Mouse (Mus musculus) central nervous system, embryonic 18 days (tissue): ENCODE data around the gene Polr2f. TPM values are rescaled to one million over a fixed set of nuclear protein-coding genes. Genes with fewer than 3 reads are reported as not detected.

Source experiments
- polyA plus RNA-seq: library from polyadenylated mRNA; depleted of rRNA; stranded (reverse); fragments of >200 nt; gene quantifications from 2 replicates; pipeline ENCODE4 v1.2.3, GENCODE M21; 2012; rRNA removed

The Polr2f gene
- 200 and 225 TPM in 2 replicates for polyA plus RNA-seq

GRCm38 (mm10) chr15:79140866-79141565, at the start of gene Polr2f, which contains the start of gene 1700088E04Rik:
Gene Polr2f (plus strand): TSS chr15:79141009.
Gene 1700088E04Rik (minus strand): TSS chr15:79141253.

DNA sequence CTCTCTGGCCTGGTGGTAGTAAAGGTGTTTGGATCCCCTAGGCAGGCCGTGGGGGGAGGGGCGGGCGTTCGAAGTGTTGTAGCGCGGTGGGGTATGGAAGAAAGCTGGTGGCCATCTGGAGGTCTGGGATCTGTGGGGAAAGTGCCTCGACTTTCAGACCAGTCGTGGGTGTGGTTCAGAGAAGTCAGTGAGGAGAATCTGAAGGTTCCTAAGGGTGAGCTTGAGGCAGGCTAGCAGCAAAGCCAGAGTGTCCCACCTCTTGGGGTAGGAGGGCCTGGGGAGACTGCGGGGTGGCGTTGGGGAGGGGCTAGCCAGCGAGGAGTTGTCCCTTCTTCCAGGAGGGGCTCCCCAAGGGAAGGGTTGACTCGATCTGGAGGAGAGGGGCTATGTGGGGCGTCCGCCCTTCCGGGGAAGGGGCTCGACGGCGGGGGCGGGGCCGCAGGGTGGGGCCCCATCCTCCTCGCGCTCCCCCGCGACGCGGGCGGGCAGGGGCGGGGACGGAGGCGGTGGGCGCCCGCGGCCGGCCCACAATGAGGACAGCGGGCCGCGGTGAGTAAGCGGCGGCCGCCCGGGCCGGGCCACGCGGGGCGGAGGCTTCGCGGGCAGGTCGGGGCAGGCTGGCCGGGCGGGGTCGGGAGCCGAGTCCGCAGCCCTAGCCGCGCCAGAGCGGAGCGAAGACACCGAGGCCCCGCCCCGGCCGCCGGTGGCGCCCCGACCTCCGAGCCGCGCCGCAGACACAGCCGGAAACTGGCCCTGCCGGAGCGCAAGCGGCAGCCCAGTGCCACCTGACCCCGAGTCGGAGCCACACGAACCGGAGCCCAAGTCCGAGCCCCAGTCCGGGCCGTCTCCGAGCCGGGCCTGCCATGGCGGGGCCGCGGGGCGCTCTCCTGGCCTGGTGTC, 32.1 kb upstream of the Polr2f start, which contains the start of gene Micall1:
Micall1 (plus strand) TSS at position 478 of the 900 bp plus-strand sequence.

GRCm38 (mm10) chr15:79165140-79165539, 24.3 kb downstream of the Polr2f start, which contains the start of gene Sox10:
Gene Sox10 (minus strand): TSS chr15:79165240.

Other genes with a start within 250 kb of the Polr2f start
- gene Gm49510, start 241.3 kb upstream of the Polr2f start, polyA plus RNA-seq: not detected in 2 replicates
- gene Sh3bp1, start 241.2 kb upstream of the Polr2f start, polyA plus RNA-seq: 6.9 and 7.5 TPM in 2 replicates
- gene Pdxp, start 227.1 kb upstream of the Polr2f start, polyA plus RNA-seq: 167 and 168 TPM in 2 replicates
- 56.7 and 143 TPM in 2 replicates for gene Lgals1, start 214.3 kb upstream of the Polr2f start, polyA plus RNA-seq
- gene Nol12, start 206.1 kb upstream of the Polr2f start, polyA plus RNA-seq: 49.7 and 50.2 TPM in 2 replicates
- 45.7 and 55.1 TPM in 2 replicates for gene Triobp, start 193.3 kb upstream of the Polr2f start, polyA plus RNA-seq
- 142 and 150 TPM in 2 replicates for gene H1f0, start 112.6 kb upstream of the Polr2f start, polyA plus RNA-seq
- gene Galr3, start 99.1 kb upstream of the Polr2f start, polyA plus RNA-seq: 0.23 and 0.38 TPM in 2 replicates
- 49.4 and 57.3 TPM in 2 replicates for gene Ankrd54, start 78.1 kb upstream of the Polr2f start, polyA plus RNA-seq
- gene Eif3l, start 65.8 kb upstream of the Polr2f start, polyA plus RNA-seq: 154 and 158 TPM in 2 replicates
- 27.8 and 34.1 TPM in 2 replicates for gene Micall1, start 32.1 kb upstream of the Polr2f start, polyA plus RNA-seq
- 15.0 and 16.4 TPM in 2 replicates for gene 1700088E04Rik, start 244 bp downstream of the Polr2f start, polyA plus RNA-seq
- 15.4 and 21.4 TPM in 2 replicates for gene Sox10, start 24.2 kb downstream of the Polr2f start, polyA plus RNA-seq
- 112 and 114 TPM in 2 replicates for gene Pick1, start 88.2 kb downstream of the Polr2f start, polyA plus RNA-seq
- gene Gm49486, start 88.4 kb downstream of the Polr2f start, polyA plus RNA-seq: 1.9 and 2.0 TPM in 2 replicates
- gene Slc16a8, start 113.8 kb downstream of the Polr2f start, polyA plus RNA-seq: 0.23 and 0.49 TPM in 2 replicates
- 4.0 and 5.5 TPM in 2 replicates for gene Baiap2l2, start 144.5 kb downstream of the Polr2f start, polyA plus RNA-seq
- gene Pla2g6, start 187.4 kb downstream of the Polr2f start, polyA plus RNA-seq: 75.7 and 84.5 TPM in 2 replicates
- gene Maff, start 205.6 kb downstream of the Polr2f start, polyA plus RNA-seq: 3.0 and 3.8 TPM in 2 replicates